Mouse (Mus musculus) lung, postnatal 0 days (tissue): ENCODE results near the gene Ppm1l. TPM values are rescaled to one million over a fixed set of nuclear protein-coding genes. Genes with fewer than 3 reads are reported as not detected.

Experiments
- ATAC-seq: fragments of 200-750 bp; cut with Nextera tagmentation; 2 replicates; pipeline ENCODE4 v1.8.0; 2017; ENCODE audit warnings: moderate library complexity
- DNase-seq: peaks from one replicate; pipeline ENCODE4 v3.0.0-alpha.2; 2016; ENCODE audit warnings: low spot score
- H3K27ac ChIP-seq: fragments of 300-500 bp; sonication (generic); 2 replicates; pipeline ENCODE4 v1.5.1; 2014; ENCODE audit warnings: antibody characterized with exemption, mild to moderate bottlenecking, low read length, mixed read lengths
- H3K27me3 ChIP-seq: fragments of 300-500 bp; sonication (generic); replicated peaks from 2 replicates; pipeline ENCODE4 v1.6.1; 2014; ENCODE audit warnings: low read length, mixed read lengths; ENCODE audit not compliant: insufficient read depth
- H3K36me3 ChIP-seq: fragments of 300-500 bp; sonication (generic); 2 replicates; pipeline ENCODE4 v1.6.1; 2014; ENCODE audit warnings: low read length, mixed read lengths; ENCODE audit not compliant: insufficient read depth
- H3K4me1 ChIP-seq: fragments of 300-500 bp; sonication (generic); 2 replicates; pipeline ENCODE4 v1.6.1; 2014; ENCODE audit warnings: antibody characterized with exemption, low read depth, low read length, mixed read lengths; ENCODE audit not compliant: insufficient read depth
- H3K4me2 ChIP-seq: fragments of 300-500 bp; sonication (generic); replicated peaks from 2 replicates; pipeline ENCODE4 v1.6.1; 2014; ENCODE audit warnings: low read depth, mild to moderate bottlenecking, low read length, moderate library complexity, mixed read lengths
- H3K4me3 ChIP-seq: fragments of 300-500 bp; sonication (generic); 2 replicates; pipeline ENCODE4 v1.5.1; 2014; ENCODE audit warnings: low read depth, low read length
- H3K9ac ChIP-seq: fragments of 300-500 bp; sonication (generic); replicated peaks from 2 replicates; pipeline ENCODE4 v1.6.1; 2014; ENCODE audit warnings: low read depth, mild to moderate bottlenecking
- H3K9me3 ChIP-seq: fragments of 300-500 bp; sonication (generic); 2 replicates; pipeline ENCODE4 v1.6.1; 2016; ENCODE audit warnings: low read length, mixed read lengths
- CTCF ChIP-seq: IDR thresholded peaks from 2 replicates; pipeline ENCODE4 v1.5.1; 2016; ENCODE audit warnings: antibody characterized with exemption, mild to moderate bottlenecking
- EP300 ChIP-seq: IDR thresholded peaks from 2 replicates; pipeline ENCODE4 v1.6.1; 2016; ENCODE audit warnings: antibody characterized with exemption, mild to moderate bottlenecking, control low read depth
- WGBS: fragments of 180-500 bp; shearing (Covaris S2); extraction: QIAGEN DNeasy Blood & Tissue Kit; methylation state at CpG from one replicate; pipeline ENCODE4 v1.1.7; 2014; 5-methylcytosine and 5-hydroxymethylcytosine counted together
- polyA plus RNA-seq: library from polyadenylated mRNA; unstranded; fragments of >200 nt; fragmentation: Nextera tagmentation; extraction: Ambion mirVana; gene quantifications from 2 replicates; pipeline ENCODE4 v1.2.1, GENCODE M21; 2015

Gene Ppm1l
- polyA plus RNA-seq, 1 experiment from 2014 or later, result 5.8 TPM

GRCm38 (mm10) chr3:69456071-69456470 lies 139.4 kb downstream of the Ppm1l start:
- TF ChIP-seq CTCF, result no peak
- TF ChIP-seq EP300, result no peak
- 80% methylated on average over 5 of the region's 5 CpGs for WGBS
- DNase-seq, result no peak

DNA sequence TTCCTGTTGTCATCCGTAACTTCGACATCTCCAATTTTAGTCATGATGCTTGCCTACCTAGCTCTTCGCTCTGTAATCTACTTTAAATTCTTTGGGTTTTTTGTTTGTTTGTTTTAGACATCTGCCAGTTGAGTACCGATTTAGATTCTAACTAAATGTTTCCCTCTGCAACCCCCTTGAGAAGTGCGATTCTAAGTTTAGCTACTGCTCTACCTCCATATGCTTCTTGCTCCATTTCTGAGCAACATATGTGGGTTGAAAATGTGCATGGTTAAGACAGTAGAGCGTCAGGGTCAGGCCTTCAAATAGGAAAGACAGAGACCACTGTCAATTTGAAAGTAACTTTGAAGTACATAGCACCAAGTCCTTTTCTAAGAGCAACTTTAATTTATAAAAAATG lies 142.1 kb downstream of the Ppm1l start:
- Histone ChIP-seq H3K4me3 (no peak overlapping the region), H3K36me3 (no peaks in the 10 kb centered on the region), H3K27ac (no peak overlapping the region), H3K4me2 (no peak overlapping the region), H3K27me3 (no peaks in the 10 kb centered on the region), H3K9me3 (no peaks in the 10 kb centered on the region), H3K9ac (no peak overlapping the region), H3K4me1 (no peaks in the 10 kb centered on the region; the same call in 1 of the 2 replicates)
- ATAC-seq (no peak), DNase-seq (no peak)
- 73% methylated on average over 6 of the region's 6 CpGs for WGBS
- TF ChIP-seq CTCF (no peak), EP300 (no peak)

More at GRCm38 (mm10) chr3:69456071-69456470, 139.4 kb downstream of the Ppm1l start:
- H3K9ac ChIP-seq, result no peak overlapping the region
- no peak overlapping the region for H3K27ac ChIP-seq
- H3K4me3 ChIP-seq, result no peak overlapping the region
- H3K27me3 ChIP-seq, result no peaks in the 10 kb centered on the region
- no peak overlapping the region for H3K4me2 ChIP-seq
- no peaks in the 10 kb centered on the region; the same call in 1 of the 2 replicates for H3K4me1 ChIP-seq
- H3K9me3 ChIP-seq, result no peaks in the 10 kb centered on the region
- ATAC-seq, result no peak
- H3K36me3 ChIP-seq, result no peaks in the 10 kb centered on the region

DNA sequence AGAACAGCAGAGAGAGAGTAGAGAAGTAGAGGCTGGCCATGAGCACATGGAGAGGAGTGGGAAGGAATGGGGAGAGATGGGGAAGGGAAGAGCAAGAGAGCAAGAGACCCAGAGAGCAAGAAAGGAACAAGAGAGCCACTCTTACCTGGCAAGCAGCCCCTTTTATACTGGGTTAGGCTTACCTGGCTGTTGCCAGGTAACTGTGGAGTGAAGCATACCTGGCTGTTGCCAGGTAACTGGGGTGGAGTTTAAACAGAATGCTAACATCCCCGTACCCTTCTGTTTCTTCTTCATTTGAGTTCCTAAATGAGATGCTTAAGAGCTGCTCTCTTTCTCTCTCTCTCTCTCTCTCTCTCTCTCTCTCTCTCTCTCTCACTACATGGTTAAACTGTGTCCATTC lies 145.3 kb downstream of the Ppm1l start:
- DNase-seq (peak; percentile 29), ATAC-seq (no peak)
- no peak overlapping the region for H3K4me3 ChIP-seq
- no peaks in the 10 kb centered on the region for H3K4me1 ChIP-seq
- H3K27ac ChIP-seq, result no peak overlapping the region
- no peaks in the 10 kb centered on the region for H3K9me3 ChIP-seq
- TF ChIP-seq EP300 (no peak), CTCF (no peak)
- WGBS, result 31% methylated on average over 1 of the region's 1 CpGs
- no peak overlapping the region for H3K9ac ChIP-seq
- no peaks in the 10 kb centered on the region for H3K27me3 ChIP-seq
- H3K4me2 ChIP-seq, result no peak overlapping the region
- no peaks in the 10 kb centered on the region for H3K36me3 ChIP-seq

- 94% methylated on average over 4 of the region's 4 CpGs for WGBS
- H3K9ac ChIP-seq, result no peak overlapping the region
- no peaks in the 10 kb centered on the region for H3K27me3 ChIP-seq
- no peak overlapping the region for H3K27ac ChIP-seq
- no peak for ATAC-seq
- TF ChIP-seq EP300 (no peak), CTCF (no peak)
- no peak overlapping the region for H3K4me2 ChIP-seq
- DNase-seq, result no peak
- no peaks in the 10 kb centered on the region for H3K36me3 ChIP-seq
- H3K9me3 ChIP-seq, result no peaks in the 10 kb centered on the region
- no peaks in the 10 kb centered on the region for H3K4me1 ChIP-seq
- no peak overlapping the region for H3K4me3 ChIP-seq
These were observed 149.1 kb downstream of the Ppm1l start for GRCm38 (mm10) chr3:69465751-69466150.

DNA sequence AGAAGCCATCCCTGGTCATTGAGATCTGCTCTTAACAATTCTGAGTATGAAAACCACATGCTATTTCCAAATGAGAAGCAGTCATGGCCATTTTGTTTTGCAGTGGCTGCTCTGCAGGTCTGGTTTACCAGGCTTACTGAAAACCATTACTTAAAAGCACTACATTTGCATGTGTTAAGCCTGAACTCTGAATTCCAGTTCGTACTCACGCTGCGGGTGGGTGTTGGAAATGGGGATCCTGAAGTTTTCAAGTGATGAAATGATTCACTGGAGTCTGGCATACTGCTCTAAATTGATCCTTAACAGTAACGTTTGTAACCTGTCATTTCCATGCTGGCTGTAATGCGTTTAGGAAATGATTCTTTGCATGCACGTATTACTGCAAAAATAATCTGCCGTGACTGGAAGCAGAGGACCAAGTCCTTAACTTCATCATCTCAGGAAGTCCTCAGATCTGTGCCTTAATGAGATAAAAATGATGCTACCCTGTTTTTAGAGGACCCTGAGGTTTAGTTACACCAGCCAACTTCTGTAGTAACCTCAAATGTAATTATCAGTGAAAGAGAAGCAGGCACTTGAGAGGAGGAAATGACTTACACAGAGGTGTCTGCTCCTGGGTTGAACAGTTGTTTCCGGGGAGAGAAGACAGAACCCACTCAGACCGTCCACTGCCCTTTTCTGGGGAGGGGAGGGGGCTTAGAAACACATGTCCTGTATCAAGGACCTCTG lies 151.8 kb downstream of the Ppm1l start:
- DNase-seq, result no peak
- WGBS, result 37% methylated on average over 9 of the region's 9 CpGs
- no peaks in the 10 kb centered on the region for H3K27me3 ChIP-seq
- H3K4me3 ChIP-seq, result no peak overlapping the region
- no peak overlapping the region for H3K4me2 ChIP-seq
- no peaks in the 10 kb centered on the region for H3K9me3 ChIP-seq
- no peak for ATAC-seq
- H3K36me3 ChIP-seq, result no peaks in the 10 kb centered on the region
- no peaks in the 10 kb centered on the region for H3K4me1 ChIP-seq
- no peak overlapping the region for H3K27ac ChIP-seq
- TF ChIP-seq CTCF, result no peak
- no peak for TF ChIP-seq EP300
- no peak overlapping the region for H3K9ac ChIP-seq

DNA sequence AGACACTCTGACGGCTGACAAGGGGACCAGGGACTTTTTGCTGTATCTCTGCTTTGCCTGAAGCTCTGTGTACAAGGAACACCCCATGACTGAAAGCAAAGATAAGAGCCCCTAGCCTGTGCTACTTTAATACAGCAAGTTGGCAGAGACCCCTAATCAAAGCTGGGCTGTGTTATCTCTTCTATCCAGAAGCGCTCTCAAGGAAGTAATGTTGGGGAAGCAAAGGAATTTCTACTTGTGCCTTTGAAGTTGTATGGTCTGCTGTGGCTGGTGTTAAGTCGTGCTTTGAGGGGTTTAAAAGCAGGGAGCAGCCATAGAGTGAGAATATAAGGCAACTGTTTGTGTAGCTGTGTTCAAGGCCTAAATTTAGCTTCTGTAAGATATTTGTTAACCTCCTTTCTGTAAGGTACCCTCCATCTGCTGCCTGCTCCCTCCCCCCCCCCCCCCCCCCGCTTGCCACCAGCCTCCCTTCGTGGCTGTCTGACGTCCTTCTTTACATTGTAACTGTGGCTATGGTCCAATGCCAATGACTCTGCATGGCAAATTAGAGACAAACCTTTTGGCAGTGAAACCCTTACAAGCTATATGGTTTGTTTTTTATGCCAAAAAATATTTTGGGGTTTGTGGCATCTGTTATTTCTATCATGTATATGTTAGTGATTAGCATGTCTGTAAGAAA lies 152.9 kb downstream of the Ppm1l start:
- H3K36me3 ChIP-seq, result no peaks in the 10 kb centered on the region
- H3K27me3 ChIP-seq, result no peaks in the 10 kb centered on the region
- no peaks in the 10 kb centered on the region for H3K4me1 ChIP-seq
- 29% methylated on average over 5 of the region's 6 CpGs for WGBS
- no peak for TF ChIP-seq EP300
- no peak overlapping the region for H3K4me3 ChIP-seq
- no peak overlapping the region for H3K27ac ChIP-seq
- no peak overlapping the region for H3K9ac ChIP-seq
- ATAC-seq (no peak; the same call in 1 of the 2 replicates), DNase-seq (no peak)
- no peak overlapping the region for H3K4me2 ChIP-seq
- H3K9me3 ChIP-seq, result no peaks in the 10 kb centered on the region
